Mouse (Mus musculus) gastrocnemius, postnatal 4 days (tissue): ENCODE measurements around the gene Tmem53. TPM values are rescaled to one million over a fixed set of nuclear protein-coding genes. Genes with fewer than 3 reads are reported as not detected.

Experiments used
- DNase-seq, 2 experiments: peaks; one replicate each; pipeline ENCODE4 v3.0.0; 2021 to 2022; ENCODE audit warnings: low spot score in 2 of 2, mixed read lengths in 2 of 2
- long read RNA-seq, 2 experiments: library from polyadenylated mRNA; stranded (forward); transcript quantifications; one replicate each; pipeline ENCODE4 v2.0.0; 2021
- total RNA-seq, 2 experiments: library from RNA; stranded (reverse); gene quantifications; 2 replicates each; pipeline ENCODE4 v1.2.3; 2021

Tmem53 gene
- total RNA-seq, result 10 to 100 TPM; 11.5 to 13.8 TPM
- long read RNA-seq, experiment 1, transcript Tmem53-201 (3 exons, 991 nt), result major isoform, 13 of 17 reads
- long read RNA-seq, experiment 1, partial matches to known transcripts, result 0 of 17 reads
- long read RNA-seq, experiment 1, other reads (novel, unspliced or antisense), result 4 of 17 reads
- long read RNA-seq, experiment 2, transcript Tmem53-201 (3 exons, 991 nt), result major isoform, 7 of 10 reads
- long read RNA-seq, experiment 2, partial matches to known transcripts, result 0 of 10 reads
- long read RNA-seq, experiment 2, other reads (novel, unspliced or antisense), result 3 of 10 reads

GRCm38 (mm10) chr4:117251801-117252316 lies at the start of gene Tmem53, which contains the start of gene Armh1:
TSS of gene Tmem53 (plus strand) at chr4:117251951.
TSS of gene Armh1 (minus strand) at chr4:117252125.
- peak; percentile 84 to 90 for DNase-seq

GRCm38 (mm10) chr4:117202046-117202991 lies 49.4 kb upstream of the Tmem53 start:
- DNase-seq, result peak in 1 of 2 experiments; percentile 37

GRCm38 (mm10) chr4:117202992-117203354 lies 48.8 kb upstream of the Tmem53 start:
- DNase-seq, result no peak

- no peak for DNase-seq
Measured at GRCm38 (mm10) chr4:117209592-117209991, 42.2 kb upstream of the Tmem53 start.

GRCm38 (mm10) chr4:117210147-117211074 lies 41.3 kb upstream of the Tmem53 start:
- peak; percentile 72 to 82 for DNase-seq

- DNase-seq, result no peak
Measured at GRCm38 (mm10) chr4:117214250-117214649, 37.5 kb upstream of the Tmem53 start.

- no peak for DNase-seq
Measured at GRCm38 (mm10) chr4:117217029-117217428, 34.7 kb upstream of the Tmem53 start.

- DNase-seq, result peak in 1 of 2 experiments; percentile 42
Measured at GRCm38 (mm10) chr4:117218517-117219219, 33.1 kb upstream of the Tmem53 start.

- no peak for DNase-seq
Measured at GRCm38 (mm10) chr4:117220741-117221515, 30.8 kb upstream of the Tmem53 start.

- DNase-seq, result no peak
Measured at GRCm38 (mm10) chr4:117221836-117222235, 29.9 kb upstream of the Tmem53 start.

GRCm38 (mm10) chr4:117223001-117223400 lies 28.8 kb upstream of the Tmem53 start:
- DNase-seq, result no peak

GRCm38 (mm10) chr4:117224122-117224521 lies 27.6 kb upstream of the Tmem53 start:
- DNase-seq, result no peak

GRCm38 (mm10) chr4:117225250-117225649 lies 26.5 kb upstream of the Tmem53 start:
- no peak for DNase-seq

GRCm38 (mm10) chr4:117229590-117229989 lies 22.2 kb upstream of the Tmem53 start:
- DNase-seq, result no peak

- DNase-seq, result no peak
Measured at GRCm38 (mm10) chr4:117230331-117230730, 21.4 kb upstream of the Tmem53 start.

GRCm38 (mm10) chr4:117231208-117231607 lies 20.5 kb upstream of the Tmem53 start:
- DNase-seq, result no peak

- no peak for DNase-seq
Measured at GRCm38 (mm10) chr4:117234166-117234741, 17.5 kb upstream of the Tmem53 start.

- DNase-seq, result peak in 1 of 2 experiments; percentile 44
Measured at GRCm38 (mm10) chr4:117235822-117236221, 15.9 kb upstream of the Tmem53 start.

GRCm38 (mm10) chr4:117239153-117239552 lies 12.6 kb upstream of the Tmem53 start:
- DNase-seq, result no peak
